Mouse (Mus musculus) c-Kit-positive CD71-positive TER-119-negative erythroid progenitor cells, embryonic 14.5 days (primary cell): Measurements from ENCODE around the gene Plekha1.

Experiments used
- DNase-seq: peaks from one replicate; pipeline ENCODE4 v3.0.0-alpha.2; 2013; ENCODE audit warnings: low read depth

Plekha1 gene

GRCm38 (mm10) chr7:130865613-130866591 lies at the start of gene Plekha1:
TSS of gene Plekha1 (plus strand) at chr7:130865756.
- peak; percentile 47 for DNase-seq

GRCm38 (mm10) chr7:130816243-130816642 lies 49.3 kb upstream of the Plekha1 start:
- DNase-seq, result no peak

GRCm38 (mm10) chr7:130818813-130819212 lies 46.7 kb upstream of the Plekha1 start:
- DNase-seq, result no peak

GRCm38 (mm10) chr7:130819624-130820023 lies 45.9 kb upstream of the Plekha1 start:
- no peak for DNase-seq

- DNase-seq, result no peak
Measured at GRCm38 (mm10) chr7:130823992-130824391, 41.6 kb upstream of the Plekha1 start.

GRCm38 (mm10) chr7:130826343-130826742 lies 39.2 kb upstream of the Plekha1 start:
- no peak for DNase-seq

GRCm38 (mm10) chr7:130827431-130827830 lies 38.1 kb upstream of the Plekha1 start:
- DNase-seq, result no peak

GRCm38 (mm10) chr7:130827844-130828403 lies 37.6 kb upstream of the Plekha1 start:
- DNase-seq, result no peak

- no peak for DNase-seq
Measured at GRCm38 (mm10) chr7:130828475-130828874, 37.1 kb upstream of the Plekha1 start.

- no peak for DNase-seq
Measured at GRCm38 (mm10) chr7:130831586-130831985, 34.0 kb upstream of the Plekha1 start.

- peak; percentile 72 for DNase-seq
Measured at GRCm38 (mm10) chr7:130834299-130834698, 31.3 kb upstream of the Plekha1 start.

- DNase-seq, result no peak
Measured at GRCm38 (mm10) chr7:130834958-130835861, 30.3 kb upstream of the Plekha1 start.

GRCm38 (mm10) chr7:130836066-130836465 lies 29.5 kb upstream of the Plekha1 start:
- no peak for DNase-seq

GRCm38 (mm10) chr7:130837941-130838657 lies 27.5 kb upstream of the Plekha1 start:
- no peak for DNase-seq

- DNase-seq, result no peak
Measured at GRCm38 (mm10) chr7:130838658-130839025, 26.9 kb upstream of the Plekha1 start.

- no peak for DNase-seq
Measured at GRCm38 (mm10) chr7:130839380-130840100, 26.0 kb upstream of the Plekha1 start.

GRCm38 (mm10) chr7:130847164-130847718 lies 18.3 kb upstream of the Plekha1 start:
- DNase-seq, result no peak

GRCm38 (mm10) chr7:130854684-130855292 lies 10.8 kb upstream of the Plekha1 start:
- DNase-seq, result no peak

- no peak for DNase-seq
Measured at GRCm38 (mm10) chr7:130855681-130856080, 9.9 kb upstream of the Plekha1 start.

- DNase-seq, result no peak
Measured at GRCm38 (mm10) chr7:130857973-130858372, 7.6 kb upstream of the Plekha1 start.
